Mouse (Mus musculus): ENCODE data around the gene Capn8.

The Capn8 gene

DNA sequence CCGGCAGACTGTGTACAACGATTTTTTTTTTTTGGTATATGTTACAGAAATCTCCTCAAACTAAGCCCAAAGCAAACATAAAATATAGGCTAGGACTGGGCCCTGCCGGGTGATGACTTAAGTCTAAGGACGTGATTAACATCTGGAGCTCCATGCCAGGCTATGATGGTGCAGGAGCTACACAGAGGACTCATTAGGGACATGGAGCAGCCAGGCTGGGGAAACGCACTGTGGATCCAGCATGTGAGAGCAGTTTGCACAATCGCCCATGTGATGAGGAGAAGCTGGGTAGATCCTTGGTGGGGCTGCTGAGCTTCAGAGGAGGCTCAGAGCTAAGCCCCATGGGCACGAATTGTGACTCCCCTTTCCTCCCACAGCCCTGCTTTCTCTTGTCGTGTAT, 14.0 kb upstream of the Capn8 start:
- DNase-seq (ENCODE audit: low spot score in 2 of 2), result no peak

DNA sequence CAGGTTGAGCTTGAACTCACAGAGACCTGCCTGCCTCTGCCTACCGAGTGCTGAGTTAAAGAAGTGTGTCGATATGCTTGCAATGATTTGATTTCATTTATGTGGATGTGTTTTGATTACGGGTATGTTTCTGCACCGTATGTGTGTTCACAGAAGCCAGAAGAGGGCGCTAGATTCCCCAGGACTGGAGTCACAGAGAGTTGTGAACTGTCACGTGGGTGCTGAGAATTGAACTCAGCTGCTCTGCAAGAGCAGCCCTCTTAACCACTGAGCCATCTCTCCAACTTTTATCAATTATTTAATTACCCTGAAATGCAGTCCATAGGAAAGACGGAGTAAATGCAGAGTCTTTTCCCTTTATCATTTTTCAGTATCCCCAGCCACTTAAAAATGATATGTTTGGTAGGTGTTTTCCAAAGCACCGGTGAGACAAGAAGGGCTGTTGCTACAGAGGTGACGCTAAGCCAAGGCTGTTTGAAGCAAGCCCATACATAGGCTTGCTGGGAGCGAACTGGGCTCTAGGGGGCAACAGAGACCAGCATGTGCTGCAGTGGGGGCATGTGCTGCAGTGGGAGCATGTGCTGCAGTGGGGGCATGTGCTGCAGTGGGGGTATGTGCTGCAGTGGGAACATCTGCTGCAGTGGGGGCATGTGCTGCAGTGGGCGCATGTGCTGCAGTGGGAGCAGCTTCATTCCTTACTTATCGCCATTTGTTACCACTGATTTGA, 11.0 kb upstream of the Capn8 start:
- DNase-seq (ENCODE audit: low spot score in 2 of 2), result no peak

DNA sequence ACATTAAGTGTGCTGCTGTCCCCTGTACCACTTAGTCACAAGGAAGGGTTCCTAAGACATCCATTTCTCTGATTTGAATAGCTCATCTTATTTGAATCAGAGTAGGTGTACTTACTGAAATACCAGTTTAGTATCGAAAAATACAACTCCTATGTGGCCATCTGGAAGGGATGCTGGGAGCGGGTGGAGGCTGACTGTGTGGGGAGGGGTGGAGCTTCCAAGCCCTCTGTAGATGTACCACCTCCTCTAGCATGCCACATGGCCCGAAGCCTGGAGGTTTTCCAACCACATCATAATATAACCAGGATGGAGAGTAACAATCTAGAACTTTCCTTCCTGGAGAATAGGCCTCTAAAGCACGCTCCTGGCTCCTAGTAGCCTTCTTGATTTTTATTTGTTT, 6.5 kb upstream of the Capn8 start:
- DNase-seq (ENCODE audit: low spot score in 2 of 2), result no peak

GRCm38 (mm10) chr1:182559530-182559929, 5.3 kb upstream of the Capn8 start:
- no peak for DNase-seq (ENCODE audit: low spot score in 2 of 2)

DNA sequence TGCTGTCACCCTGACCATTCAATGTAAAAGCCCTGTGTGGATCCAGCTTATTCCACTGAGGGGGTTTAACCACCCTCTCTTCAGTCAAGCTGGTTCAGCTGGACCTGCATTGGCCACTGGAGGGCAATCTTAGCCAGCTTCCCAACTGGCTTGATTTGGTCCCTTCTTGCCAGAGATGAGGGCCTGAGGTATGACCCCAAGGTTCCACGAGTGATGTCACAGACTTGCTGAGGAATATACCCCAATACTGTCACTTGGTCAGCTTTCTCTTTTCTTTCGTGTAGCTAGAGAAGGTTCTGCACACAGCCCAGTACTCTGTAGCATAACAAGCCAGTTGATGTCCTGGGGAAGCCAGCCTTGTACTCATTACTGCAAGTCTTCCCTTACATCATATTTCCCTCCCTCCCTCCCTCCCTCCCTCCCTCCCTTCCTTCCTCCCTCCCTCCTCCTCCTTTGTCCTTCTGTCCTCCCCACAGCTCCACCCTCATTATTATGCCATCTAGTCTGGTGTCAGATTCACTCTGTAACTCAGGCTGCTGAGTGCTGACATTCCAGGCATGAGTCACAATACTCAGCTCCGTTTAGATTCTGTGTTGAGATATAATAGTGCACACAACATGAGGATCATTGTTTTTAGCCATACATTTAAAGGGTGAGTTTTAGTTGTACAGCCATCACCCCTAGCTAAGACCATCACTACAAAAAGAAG, 4.3 kb upstream of the Capn8 start:
- no peak for DNase-seq (ENCODE audit: low spot score in 2 of 2)

GRCm38 (mm10) chr1:182561945-182562514, 2.8 kb upstream of the Capn8 start:
- no peak for DNase-seq (ENCODE audit: low spot score in 2 of 2)

DNA sequence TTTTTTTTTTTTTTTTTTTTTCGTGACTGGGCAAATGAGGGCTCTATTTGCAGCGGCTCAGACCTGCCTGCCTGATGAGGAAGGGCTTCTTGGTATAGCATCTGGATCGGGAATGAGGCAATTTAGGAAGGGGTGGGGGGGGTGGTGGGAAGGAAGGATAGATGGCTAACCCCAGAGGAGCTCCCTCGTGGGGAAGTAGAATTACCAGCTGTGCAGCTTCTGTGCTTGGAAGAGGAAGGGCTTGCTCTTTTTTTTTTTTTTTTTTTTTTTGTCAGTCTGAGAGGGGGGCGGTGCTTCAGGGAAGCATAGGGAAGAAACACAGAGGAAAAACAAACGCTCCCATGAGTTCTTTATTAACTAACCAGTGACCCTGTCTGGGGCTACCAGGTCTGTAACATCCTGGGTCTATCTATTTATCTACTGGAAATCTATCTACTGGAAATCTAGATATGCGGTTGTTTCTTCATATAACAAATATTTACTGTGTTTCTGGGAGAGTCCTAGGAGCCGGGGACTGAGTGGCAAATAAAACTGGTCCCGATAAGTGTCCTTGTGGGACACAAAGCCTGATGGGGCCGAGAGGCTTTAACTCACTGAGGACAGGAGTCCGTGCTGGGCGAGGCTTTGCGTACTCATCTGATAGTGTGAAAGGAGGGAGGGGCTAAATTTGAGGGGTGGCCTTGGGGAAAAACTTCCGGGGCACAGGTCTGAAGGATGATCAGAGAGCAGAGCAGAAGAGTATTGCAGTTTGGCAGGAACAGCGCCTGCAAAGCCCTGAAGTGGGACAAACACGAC, 2.0 kb upstream of the Capn8 start:
- DNase-seq (ENCODE audit: low spot score in 2 of 2), result no peak

- no peak for DNase-seq (ENCODE audit: low spot score in 2 of 2)
Observed at GRCm38 (mm10) chr1:182565351-182565835, 586 bp downstream of the Capn8 start.

DNA sequence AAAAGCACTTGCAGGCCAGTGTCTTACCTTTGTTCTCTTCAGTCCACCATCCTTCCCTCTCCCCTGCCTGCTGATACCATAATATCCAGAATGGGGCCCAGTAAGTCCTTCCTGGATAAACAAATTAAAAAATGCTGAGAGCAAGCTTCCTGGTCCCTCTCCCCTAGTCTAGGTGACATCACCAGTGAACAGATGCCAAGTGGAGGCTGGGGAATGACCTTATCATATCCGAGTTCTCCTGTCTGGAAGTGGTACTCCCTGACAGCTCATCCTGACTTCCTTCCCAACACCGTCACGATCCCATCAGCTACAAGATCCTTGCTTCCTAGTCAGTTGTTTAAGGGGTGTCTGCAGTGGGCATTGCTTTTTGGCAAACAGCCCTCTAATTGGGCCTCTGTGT, 6.3 kb downstream of the Capn8 start:
- no peak for DNase-seq (ENCODE audit: low spot score in 2 of 2)

- DNase-seq (ENCODE audit: low spot score in 2 of 2), result no peak
Observed at GRCm38 (mm10) chr1:182571973-182572372, 7.2 kb downstream of the Capn8 start.

GRCm38 (mm10) chr1:182573856-182574665, 9.3 kb downstream of the Capn8 start:
- DNase-seq (ENCODE audit: low spot score in 2 of 2), result no peak

- DNase-seq (ENCODE audit: low spot score in 2 of 2), result no peak
Observed at GRCm38 (mm10) chr1:182574666-182575049, 9.9 kb downstream of the Capn8 start.

GRCm38 (mm10) chr1:182584169-182584568, 19.4 kb downstream of the Capn8 start:
- no peak for DNase-seq (ENCODE audit: low spot score in 2 of 2)

DNA sequence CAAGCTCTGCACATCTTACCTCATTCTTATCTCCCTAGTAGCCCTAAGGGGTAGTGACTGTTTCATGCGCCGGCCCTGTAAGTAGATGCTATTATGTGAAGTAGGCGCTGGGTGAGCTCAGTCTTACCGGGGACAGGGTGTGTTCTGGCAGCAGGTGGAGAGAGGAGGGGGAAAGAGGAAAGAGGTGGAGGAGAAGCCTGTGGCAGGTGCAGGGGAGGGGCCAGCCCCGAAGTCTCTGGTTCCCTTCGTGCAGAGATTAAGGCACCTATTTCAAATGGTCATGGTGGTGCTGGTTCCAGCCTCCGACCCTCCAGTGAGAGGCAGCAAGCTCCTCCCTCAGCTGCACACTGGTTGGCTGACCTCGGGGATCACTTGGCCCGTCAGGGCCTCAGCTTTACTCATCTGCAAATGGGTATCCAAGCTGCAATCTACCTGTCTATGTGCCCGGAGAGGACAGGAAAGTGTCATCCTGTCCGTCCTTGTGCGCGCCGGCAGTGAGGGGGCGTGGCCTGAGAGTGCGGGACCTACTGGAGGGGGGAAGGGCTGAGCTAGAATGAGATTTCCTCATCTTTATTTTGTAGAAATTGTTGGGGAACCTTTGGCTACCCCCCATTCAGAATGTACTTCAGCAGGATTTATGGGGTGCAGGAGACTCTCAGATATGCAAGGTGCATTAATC, 20.5 kb downstream of the Capn8 start:
- DNase-seq (ENCODE audit: low spot score in 2 of 2), result no peak

GRCm38 (mm10) chr1:182587706-182588105, 22.9 kb downstream of the Capn8 start:
- no peak for DNase-seq (ENCODE audit: low spot score in 2 of 2)

- no peak for DNase-seq (ENCODE audit: low spot score in 2 of 2)
Observed at GRCm38 (mm10) chr1:182591491-182591890, 26.7 kb downstream of the Capn8 start.

- no peak for DNase-seq (ENCODE audit: low spot score in 2 of 2)
Observed at GRCm38 (mm10) chr1:182592436-182592835, 27.6 kb downstream of the Capn8 start.

DNA sequence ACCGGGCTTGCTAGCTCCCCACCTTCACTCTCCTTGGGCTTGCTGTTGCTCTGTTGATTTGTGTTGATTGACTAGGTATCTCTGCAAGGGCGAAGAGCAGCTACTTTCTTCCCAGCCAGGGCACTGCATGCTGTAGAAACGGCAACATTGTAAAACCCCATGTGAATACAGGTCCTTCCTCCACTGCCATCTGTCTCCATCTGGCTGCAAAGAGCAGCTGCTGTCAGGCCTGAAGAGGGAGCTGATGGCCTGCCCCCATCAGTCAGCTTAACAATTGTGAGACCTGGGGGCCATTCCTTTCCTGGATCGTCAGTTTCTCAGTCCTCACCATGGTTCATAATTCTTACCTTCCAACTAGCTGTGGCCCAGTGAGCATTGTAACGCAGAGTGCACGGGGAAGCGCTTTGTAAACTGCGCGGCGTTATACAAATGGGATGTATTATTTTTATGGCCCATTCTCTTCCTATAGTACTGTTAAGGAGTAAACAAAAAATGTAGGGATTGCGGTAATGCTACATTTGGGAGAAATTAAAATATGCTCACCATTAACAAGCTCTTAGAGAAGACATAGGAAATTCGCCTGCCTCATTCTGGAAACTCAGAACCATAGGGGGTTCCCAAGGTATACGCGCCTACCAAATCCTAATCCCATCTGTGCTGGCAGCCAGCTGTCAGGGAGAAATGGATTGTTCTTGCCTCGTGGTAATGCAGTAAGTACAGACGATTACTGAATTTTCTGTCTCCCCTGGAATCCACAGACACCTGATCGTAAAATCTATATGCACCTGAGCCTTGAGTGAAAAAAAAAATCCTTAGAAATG, 40.7 kb downstream of the Capn8 start:
- DNase-seq (ENCODE audit: low spot score in 2 of 2), result no peak

- no peak for DNase-seq (ENCODE audit: low spot score in 2 of 2)
Observed at GRCm38 (mm10) chr1:182609701-182610335, 45.0 kb downstream of the Capn8 start.
